Mouse (Mus musculus) cerebellum, adult 9-10 months (tissue): ENCODE measurements around the gene Plac9b.
"Not testable (repeated sequence)": the region's sequence is repeated elsewhere in the genome, so short reads cannot be mapped to it uniquely, and the experiment has no call there.

Experiments used
- DNase-seq: peaks from one replicate; pipeline ENCODE4 v3.0.0; 2022

Gene Plac9b

DNA sequence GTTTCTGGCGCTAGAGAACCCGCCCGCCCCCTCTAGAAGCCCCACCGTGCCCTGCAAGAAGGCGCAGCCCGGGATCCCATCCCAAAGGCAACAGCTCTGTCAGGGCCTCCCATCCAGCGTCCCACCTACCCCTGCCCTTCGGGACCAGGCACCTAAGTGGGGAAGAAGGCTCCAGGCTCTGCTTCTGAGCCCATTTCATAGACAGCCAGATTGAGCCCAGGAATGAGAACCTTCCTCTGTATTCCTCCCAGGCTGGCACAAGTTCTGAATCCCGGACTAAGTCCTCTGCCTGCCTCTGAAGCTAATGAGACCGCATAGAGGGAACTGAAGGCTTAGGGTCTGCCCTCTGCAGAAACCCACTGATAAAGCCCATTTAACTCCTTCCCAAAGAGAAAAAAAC, at the start of gene Plac9b:
Gene Plac9b (minus strand): TSS at position 101 of the 400 bp plus-strand sequence.
- not testable (repeated sequence) for DNase-seq

DNA sequence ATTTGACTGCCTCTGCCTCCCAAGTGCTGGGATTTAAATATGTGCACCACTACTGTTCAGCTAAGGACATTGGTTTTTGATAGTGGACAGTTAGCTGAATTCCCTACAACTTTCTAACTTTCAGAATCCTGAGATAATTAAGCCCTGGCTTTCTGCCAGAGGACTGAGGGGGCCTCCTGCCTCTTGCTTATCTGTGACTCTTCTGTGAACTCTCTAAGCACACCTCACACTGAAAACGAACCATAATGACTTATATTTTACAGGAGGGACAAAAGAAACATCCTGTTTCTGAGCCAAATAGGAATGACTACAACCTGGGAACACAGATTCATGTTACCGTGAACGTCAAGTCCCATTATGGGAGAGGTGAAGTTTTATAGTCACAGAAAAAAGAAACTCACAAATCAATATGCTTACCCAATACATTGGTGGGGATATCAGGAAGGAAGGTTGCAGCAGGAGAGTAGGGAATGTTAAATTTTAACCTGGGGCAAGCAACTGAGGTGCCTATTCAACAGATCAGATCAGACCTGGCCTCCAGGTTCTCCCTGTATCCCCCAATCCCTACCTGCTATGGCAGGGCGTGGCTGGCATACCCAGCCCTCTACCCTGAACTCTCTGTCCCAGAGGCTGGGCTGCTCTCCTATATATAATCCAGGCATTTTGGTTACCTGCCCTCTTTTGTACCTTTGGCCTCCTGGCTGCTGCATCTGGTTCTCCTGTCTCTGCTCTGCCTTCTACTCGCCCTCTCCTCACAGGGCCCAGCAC, 34.1 kb upstream of the Plac9b start:
- DNase-seq = not testable (repeated sequence)

DNA sequence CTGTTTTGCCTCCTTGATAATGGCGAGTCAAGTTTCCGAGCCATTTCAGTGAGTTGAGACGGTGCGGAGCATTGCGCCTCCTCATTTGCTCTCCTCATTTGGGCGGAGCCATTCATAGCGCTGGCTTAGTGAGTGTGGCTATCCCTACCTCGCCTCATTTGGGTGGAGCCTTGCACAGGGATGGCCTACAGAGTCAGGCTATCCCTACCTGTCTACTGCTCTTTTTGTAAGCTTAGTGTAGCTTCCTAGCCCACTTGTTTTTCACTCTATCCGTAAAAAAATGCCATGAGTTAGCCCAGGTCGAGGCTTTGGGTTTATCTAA, 24.6 kb upstream of the Plac9b start, which contains the start of gene Tmem254b:
Gene Tmem254b (minus strand): TSS at position 116 of the 322 bp plus-strand sequence.
- not testable (repeated sequence) for DNase-seq

DNA sequence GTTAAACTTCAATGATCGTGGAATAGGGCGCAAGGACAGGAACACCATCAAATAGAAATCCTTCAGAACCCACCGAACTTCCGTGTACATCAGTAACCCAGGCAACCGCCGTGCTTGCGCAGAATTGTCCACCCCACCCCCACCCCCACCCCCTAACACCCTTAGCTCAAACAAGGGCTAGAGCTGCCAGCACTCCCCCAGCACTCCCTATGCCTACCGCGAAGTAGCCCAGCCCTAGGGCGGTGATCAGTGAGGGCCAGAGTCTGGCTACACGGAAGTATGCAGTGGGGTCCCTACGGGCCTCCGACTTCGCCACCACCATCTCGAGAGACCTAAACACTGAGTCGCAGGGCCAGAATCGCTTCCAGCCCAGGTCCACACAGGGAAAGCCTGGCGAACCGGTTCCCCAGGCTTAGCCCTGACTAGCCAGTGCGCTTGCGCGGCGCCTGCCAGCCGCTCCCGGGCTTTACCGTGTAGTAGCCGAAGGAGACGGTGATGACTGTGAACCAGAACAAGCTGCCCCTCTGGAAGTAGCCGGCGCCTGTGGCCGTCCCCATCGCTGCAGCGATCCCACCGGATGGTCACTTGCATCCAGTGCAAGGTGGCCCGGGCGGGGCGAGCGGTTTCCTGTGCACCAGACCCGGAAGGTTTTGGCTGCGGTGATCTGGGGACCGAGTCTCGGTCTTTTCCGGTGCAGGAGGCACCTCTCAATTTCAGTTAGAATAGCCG, 24.1 kb upstream of the Plac9b start:
- not testable (repeated sequence) for DNase-seq

DNA sequence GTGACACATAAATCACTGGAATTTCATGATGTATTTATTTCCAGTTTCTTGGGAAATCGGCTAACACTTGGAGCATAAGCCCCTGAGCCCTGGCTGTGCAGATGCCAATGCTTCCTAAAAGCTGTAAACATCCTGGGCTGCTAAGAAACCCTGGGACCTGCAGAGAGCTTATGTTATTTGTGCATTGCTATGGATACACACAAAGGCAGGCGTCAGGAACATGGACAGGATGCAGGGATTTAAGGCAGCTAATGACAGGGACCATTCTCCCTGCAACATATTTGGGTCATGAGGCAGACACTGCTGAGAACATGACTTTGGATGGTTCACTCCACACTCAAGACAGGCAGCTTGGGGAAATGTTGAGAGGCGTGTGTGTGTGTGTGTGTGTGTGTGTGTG, 15.6 kb upstream of the Plac9b start:
- not testable (repeated sequence) for DNase-seq

- DNase-seq = not testable (repeated sequence)
Measured at GRCm38 (mm10) chr14:26188361-26188760, 6.1 kb upstream of the Plac9b start.

DNA sequence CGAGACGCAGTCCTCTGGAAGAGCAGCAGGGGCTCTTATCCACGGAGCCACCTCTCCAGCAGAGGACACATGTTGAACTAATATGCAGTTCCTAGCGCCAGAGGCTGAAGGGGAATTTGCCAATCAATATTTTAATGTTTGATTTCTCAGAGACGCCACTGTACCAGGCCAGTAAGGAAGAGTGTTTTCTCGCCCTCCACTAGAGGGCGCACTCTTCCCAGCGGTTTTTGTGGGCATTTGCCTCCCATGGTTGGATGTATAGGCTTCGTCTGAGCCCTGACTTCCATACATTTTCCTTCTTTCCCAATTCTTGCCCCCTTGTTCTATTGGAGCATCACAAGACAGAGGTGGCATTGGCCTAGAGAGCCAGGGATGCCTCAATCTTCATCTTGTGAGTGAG, 4.4 kb upstream of the Plac9b start:
- not testable (repeated sequence) for DNase-seq

- not testable (repeated sequence) for DNase-seq
Measured at GRCm38 (mm10) chr14:26181660-26182059, 620 bp downstream of the Plac9b start.

DNA sequence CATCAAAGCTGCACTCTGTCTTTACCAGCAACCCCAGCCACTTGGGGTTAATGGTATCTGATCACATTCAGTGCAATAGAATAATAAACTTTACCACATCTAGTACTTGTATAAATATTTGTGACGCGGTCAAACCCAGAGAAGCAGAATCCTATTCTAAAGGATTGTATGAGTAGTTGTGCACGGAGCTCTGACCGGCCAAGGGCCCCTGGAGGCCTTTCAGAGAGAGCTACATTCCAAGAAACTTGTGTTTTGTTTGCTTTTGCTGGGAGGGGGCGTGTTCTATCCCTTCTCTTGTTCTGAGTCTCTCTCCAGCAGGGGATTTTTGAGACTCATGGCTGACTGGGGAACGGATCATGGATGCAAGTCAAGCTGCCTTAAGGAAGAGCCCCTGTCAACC, 7.3 kb downstream of the Plac9b start:
- DNase-seq = not testable (repeated sequence)

GRCm38 (mm10) chr14:26173955-26174354, 8.3 kb downstream of the Plac9b start:
- DNase-seq = not testable (repeated sequence)

- DNase-seq = not testable (repeated sequence)
Measured at GRCm38 (mm10) chr14:26165266-26165665, 17.0 kb downstream of the Plac9b start.

- not testable (repeated sequence) for DNase-seq
Measured at GRCm38 (mm10) chr14:26162423-26162822, 19.9 kb downstream of the Plac9b start.

DNA sequence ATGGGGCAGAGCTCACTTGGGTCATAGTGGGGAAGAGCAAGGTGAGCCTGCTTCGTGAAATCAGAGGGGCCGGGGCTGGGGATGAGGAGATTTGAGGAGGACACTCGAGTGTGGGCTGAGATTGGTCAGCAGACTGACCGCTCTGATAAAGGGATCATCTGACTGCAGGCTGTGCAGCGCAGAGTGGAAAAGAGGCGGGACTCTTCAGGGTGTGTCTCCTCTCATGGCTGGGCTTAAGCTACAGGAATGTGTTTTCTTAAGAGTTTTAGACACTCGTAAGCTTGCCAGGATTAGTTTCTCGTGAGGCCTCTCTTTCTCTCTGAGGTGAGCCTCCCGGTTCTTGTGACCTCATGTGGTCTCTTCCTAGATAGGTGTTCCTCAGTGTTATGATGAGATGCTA, 21.1 kb downstream of the Plac9b start:
- DNase-seq = not testable (repeated sequence)

GRCm38 (mm10) chr14:26156032-26156431, 26.2 kb downstream of the Plac9b start:
- not testable (repeated sequence) for DNase-seq

DNA sequence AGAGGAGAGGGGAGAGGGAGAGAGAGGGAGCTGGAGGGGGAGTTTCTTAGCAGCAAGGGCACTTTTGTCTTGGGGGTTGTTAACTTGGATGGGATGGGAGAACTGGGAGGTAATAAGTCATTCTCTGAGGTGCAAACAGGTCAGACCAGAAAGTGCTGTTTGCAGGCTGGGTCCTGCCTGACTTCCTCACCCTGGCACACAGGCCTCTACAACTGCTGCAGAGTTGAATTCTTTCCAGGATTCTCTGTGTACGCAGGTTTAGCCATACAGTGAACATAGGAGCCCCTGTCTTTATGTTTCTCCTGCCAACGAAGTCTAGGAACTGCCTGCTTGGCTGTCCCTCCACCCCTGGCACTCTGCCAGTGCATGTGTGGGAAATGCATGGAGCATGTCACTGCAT, 35.2 kb downstream of the Plac9b start:
- DNase-seq = not testable (repeated sequence)

- not testable (repeated sequence) for DNase-seq
Measured at GRCm38 (mm10) chr14:26119095-26119494, 63.2 kb downstream of the Plac9b start.

DNA sequence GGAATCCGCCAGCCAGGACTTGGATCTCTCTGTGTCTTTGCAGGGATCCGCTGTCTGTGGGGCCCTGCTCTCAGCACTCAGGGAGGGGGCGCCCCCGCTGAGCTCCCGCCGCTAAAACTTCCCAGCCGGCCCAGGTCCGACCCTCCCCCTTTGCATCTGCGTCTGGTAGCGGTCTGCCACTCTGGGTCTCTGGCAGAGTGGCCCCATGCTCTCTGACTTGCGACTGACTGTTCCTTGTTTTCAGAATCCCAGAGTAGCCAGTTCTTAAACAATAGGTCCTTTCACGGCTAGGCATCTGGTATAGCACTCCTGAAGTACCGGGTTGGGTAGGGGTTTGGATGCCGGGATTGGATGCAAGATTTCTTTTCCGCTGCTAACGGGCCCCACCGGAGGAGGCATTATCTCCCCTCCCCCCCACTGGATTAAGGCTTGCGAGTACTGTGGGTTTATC, 63.7 kb downstream of the Plac9b start:
- not testable (repeated sequence) for DNase-seq

DNA sequence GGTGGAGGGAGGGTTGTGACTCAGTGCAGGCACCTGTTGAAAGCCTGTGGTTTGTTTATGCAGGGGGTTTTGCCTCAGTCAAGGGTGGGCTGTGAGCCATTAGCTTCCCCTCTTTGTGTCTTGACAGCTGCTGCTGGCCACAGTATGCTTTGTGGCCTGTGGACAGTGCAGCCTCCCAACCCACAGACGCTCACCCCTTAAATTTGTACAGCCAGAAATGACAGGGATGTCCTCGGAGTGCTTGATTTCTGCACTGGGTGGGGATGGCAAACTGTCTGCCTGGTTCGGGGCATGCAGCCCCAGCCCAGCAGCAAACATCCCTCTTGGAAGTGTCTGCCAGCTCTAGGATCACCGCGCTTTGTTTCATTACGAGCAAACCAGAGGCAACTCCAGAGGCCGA, 64.1 kb downstream of the Plac9b start, which contains the start of gene Duxbl2:
Gene Duxbl2 (plus strand): TSS at position 200 of the 400 bp plus-strand sequence.
- not testable (repeated sequence) for DNase-seq
